Mouse (Mus musculus): ENCODE results near the gene Tnfrsf13b.

DNA sequence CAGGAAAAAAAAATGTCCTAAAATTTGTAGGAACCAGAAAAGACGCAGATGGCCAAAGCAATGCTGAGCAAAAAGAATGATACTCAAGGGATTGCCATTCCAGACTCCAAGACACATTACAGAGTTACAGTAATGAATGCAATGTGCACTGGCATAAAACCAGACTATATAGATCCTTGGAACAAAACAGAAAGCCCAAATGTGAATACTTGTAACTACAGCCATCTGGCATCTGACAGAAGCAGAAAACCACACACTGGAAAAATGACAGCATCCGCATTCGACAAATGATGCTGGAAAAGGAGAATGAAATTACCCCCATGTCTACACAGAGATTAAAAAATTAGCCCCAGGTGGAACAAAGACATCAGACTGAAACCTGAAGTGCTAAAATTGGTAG, 53.8 kb downstream of the Tnfrsf13b start:
- TF ChIP-seq POLR2A (IDR thresholded peaks at IDR 0.05; ENCODE audit: low read depth, low read length): no peak
- no peak for TF ChIP-seq CTCF (conservative IDR thresholded peaks at IDR 0.05 in 1 of 2, IDR thresholded peaks at IDR 0.05 in 1 of 2; ENCODE audit: low read depth in 2 of 2, low read length in 2 of 2)
- no peak for TF ChIP-seq HCFC1 (IDR thresholded peaks at IDR 0.05; ENCODE audit: low read depth, low read length)
- no peak for TF ChIP-seq MAFK (IDR thresholded peaks at IDR 0.05; ENCODE audit: insufficient replicate concordance, low read length)
- TF ChIP-seq ZKSCAN1 (IDR thresholded peaks at IDR 0.05; ENCODE audit: borderline replicate concordance, low read depth, low read length): no peak
- TF ChIP-seq USF1 (IDR thresholded peaks at IDR 0.05; ENCODE audit: low read depth, low read length): no peak
- TF ChIP-seq CHD1 (IDR thresholded peaks at IDR 0.05; ENCODE audit: low read depth, low read length): no peak
- no peak for TF ChIP-seq CHD2 (IDR thresholded peaks at IDR 0.05; ENCODE audit: low read length)
- TF ChIP-seq TCF12 (IDR thresholded peaks at IDR 0.05; ENCODE audit: low read depth, low read length): no peak
